Mouse (Mus musculus): ENCODE data around the gene Tmem109. TPM values are rescaled to one million over a fixed set of nuclear protein-coding genes. Genes with fewer than 3 reads are reported as not detected.

The Tmem109 gene
- total RNA-seq, 4 experiments from 2014 or later, result 45.0 to 48.1 (median 45.5) TPM

GRCm38 (mm10) chr19:10842914-10843313 lies 38.9 kb downstream of the Tmem109 start:
- DNase-seq (ENCODE audit: low spot score in 2 of 2), result no peak

DNA sequence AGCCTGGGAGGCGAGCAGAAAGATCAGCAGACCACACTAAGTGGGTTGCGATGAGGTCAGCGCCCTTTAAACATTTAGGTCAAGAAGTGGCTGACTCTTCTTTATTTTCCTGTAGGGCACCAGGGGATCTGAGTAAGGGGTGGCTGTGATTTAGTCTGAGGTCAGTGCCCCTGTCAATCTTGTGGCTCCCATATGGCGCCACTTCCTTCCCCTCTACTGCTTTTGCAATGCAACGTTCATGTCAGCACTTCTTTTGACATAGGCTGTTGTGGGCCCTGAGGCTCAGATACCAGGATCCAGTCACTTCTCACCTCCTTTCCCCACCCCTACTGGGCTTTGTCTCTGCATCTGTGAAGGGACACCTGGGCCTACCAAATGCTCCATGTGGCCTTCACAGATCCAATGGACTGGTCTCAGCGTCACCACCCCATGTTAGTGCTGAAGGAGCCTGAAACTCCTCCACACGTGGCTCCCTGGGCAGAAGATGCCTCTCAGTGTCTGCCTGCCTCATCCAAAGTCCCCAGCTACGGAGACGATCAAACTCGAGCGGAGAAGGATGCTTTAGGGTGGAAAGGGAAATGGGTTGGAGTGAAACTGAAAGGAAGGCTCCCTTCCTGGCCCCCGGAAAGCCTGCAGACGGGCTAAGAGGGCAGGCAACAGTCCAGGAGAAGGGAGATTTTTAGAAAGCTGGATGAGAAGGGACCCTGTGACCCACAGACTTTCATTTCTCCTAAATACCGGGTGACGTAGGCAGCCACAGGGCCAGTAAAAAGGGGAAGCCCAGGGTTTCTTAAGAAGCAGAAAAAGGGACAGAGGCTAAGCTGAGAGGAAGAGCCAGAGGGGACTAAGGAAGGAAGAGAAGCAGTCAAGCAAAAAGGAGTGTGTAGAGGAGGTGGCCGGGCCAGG lies 39.8 kb downstream of the Tmem109 start:
- no peak for DNase-seq (ENCODE audit: low spot score in 2 of 2)

DNA sequence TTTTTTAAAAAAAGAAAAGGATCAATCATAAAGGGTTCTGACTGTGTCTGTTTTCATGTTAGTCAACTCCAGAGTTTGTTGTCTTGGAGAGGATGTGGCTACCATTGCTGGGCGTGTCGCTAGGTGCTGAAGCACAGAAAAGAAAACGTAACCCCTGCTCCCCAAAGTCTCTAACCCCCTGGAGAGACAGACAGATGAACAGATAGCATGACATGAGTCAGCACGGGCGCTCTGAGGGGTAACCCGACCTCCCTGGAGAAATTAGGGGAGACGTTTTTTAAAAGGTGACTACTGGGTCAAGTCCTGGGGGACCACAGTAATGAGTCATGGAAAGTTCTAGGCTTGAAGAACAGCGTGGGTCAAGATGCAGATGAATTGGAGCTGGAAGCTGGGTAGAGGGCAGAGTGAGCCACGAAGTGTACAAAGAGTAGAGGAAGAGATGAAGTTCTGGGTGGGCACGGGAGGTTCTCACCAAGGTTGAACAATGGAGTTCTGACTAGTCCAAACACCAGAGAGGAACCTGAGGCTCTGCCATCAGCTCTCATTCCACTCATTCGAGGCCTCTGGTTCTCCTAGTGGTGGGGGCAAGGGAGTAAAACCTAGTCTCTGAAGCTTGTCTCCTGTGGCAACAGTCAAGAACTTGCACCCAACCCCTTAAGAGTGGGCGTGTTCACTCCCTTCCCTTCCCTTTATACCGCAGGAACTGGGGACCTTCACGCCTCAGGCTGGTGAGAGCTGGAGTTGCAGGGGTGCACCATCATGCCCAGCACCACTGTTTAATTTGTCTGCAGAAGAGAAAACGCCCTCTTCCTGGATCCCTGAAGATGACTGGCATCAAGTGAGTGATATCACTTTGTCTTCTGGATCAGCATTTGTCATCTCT lies 42.5 kb downstream of the Tmem109 start, which contains the start of gene Slc15a3:
Gene Slc15a3 (plus strand): TSS at position 718 of the 883 bp plus-strand sequence.
- no peak for DNase-seq (ENCODE audit: low spot score in 2 of 2)

GRCm38 (mm10) chr19:10835671-10836070 lies 46.1 kb downstream of the Tmem109 start:
- DNase-seq (ENCODE audit: low spot score in 2 of 2), result no peak

- no peak for DNase-seq (ENCODE audit: low spot score in 2 of 2)
Measured at GRCm38 (mm10) chr19:10833611-10834010, 48.2 kb downstream of the Tmem109 start.

DNA sequence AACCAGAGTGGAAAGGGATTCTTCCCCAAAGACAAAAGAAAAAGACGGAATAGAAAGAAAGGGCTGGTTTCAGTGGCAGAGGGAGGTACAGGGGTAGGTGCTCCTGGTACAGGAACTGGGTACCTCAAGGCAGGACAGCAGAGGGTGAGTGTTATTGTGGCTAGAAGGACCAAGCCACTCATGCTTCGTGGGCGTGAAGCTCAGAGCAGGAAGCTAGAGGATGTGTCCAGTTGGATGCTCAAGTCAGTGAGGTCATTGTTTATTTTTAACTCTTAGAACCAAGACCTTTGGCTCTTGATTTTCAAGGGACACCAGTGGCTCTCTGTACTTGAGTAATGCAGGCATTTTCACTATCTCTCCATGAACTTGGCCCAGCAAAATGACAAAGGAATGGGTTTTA lies 49.8 kb downstream of the Tmem109 start:
- DNase-seq (ENCODE audit: low spot score in 2 of 2), result no peak

DNA sequence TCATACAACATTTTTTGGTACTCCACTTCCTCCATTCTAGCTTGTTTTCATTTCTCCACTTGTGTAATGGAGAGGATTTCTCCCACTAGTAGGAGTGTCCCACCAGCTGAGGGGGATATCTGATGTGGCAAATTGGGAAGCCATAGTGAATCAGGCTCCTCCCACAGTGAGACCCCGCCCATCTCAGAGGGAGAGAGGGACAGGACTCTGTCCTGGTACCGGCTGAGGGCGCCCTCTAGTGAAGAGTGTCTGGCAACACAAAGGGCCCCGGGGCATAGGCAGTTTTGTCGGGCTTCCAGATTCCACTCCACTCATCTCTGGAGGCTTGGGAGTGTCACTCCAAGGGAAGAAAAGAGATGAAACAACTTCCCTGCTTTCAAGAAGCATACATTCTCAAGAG lies 50.4 kb downstream of the Tmem109 start:
- DNase-seq (ENCODE audit: low spot score in 2 of 2), result no peak

DNA sequence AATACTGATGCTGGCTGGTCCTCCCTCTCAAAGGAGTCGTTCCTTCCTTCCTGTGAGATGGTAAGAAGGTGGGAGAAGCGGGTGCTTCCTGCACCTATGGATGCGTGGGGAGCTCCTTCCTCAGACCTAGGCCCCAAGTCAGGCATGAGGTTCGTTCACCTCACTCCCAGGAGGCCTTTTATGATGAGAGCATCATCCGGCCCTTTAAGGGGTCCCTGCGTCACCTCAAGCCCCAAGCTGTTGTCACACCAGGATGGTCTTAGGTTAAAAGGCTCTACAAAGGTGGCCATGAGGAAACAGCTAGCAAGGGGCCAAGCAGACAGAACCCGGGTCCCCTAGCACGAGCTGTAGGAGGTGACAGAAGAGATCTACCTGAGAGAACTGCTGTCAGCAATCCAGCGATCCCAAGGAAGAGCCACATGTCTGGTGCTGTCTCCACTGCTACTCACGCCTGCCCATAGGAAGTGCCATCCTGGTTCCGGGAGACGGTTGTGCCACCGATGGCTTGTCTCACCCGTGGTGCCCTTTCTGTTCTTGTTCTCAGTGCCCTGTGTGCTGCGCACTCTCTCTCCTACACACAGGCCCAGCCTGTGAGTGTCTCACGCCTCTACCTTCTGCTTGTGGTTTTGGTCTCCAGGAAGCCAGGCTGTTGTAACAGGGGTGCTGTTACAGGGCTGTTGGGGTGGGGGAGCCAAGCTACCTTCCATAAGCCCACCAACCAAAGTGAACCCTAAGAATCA lies 52.2 kb downstream of the Tmem109 start, which contains the start of gene Cd6:
Gene Cd6 (minus strand): TSS at position 623 of the 740 bp plus-strand sequence.
- DNase-seq (ENCODE audit: low spot score in 2 of 2), result no peak

DNA sequence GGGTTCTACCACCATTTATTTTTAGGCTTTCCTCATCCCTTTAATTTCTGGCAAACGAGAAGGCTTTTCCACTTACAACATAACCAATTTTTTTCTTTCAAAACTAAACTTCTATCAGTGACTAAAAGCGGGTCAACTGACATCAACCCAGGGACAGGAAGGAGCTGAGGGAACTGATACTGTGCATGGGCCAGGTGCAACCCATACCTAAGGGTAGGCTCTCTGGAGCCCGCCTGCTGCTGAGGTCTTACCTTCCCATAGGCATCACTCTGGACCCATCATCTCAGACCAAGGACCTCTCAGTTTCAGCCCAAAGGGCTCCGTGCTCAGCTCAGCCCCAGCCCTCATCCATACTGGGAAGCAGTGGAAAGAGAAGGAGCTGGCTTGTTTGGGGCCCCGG lies 53.5 kb downstream of the Tmem109 start:
- DNase-seq (ENCODE audit: low spot score in 2 of 2), result no peak

DNA sequence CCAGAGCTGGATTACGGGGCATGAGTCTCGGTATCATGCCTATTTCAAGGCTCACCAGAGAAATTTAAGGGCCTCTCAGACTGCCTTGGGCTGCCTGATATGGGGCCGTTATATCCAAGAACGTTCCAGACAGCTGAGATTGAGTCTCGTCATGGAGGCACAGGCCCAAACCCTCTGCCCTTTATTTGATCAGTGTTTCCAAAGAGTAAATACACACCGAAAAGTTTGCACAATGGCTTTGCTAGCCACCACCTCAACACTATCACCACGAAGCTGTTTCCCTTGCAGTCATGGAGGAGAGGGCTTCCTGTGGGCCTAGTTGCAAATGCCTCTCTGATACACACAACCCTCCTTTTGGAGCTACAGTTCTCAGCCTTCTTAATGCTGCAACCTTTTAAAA lies 57.7 kb downstream of the Tmem109 start:
- DNase-seq (ENCODE audit: low spot score in 2 of 2), result no peak

- DNase-seq (ENCODE audit: low spot score in 2 of 2), result no peak
Measured at GRCm38 (mm10) chr19:10822534-10822933, 59.3 kb downstream of the Tmem109 start.

- DNase-seq (ENCODE audit: low spot score in 2 of 2), result no peak
Measured at GRCm38 (mm10) chr19:10821319-10821718, 60.5 kb downstream of the Tmem109 start.

Other genes starting within 250 kb of the Tmem109 start
- gene Vwce, start 247.8 kb downstream of the Tmem109 start, total RNA-seq (2022), result under 1 TPM; 0.39 to 0.77 (median 0.47) TPM
- gene Pga5, start 203.9 kb downstream of the Tmem109 start, total RNA-seq (2022), result not detected
- 10 to 100 TPM; 17.8 to 23.9 (median 20.9) TPM for gene Vps37c, start 193.3 kb downstream of the Tmem109 start, total RNA-seq (2022)
- under 1 TPM; 0.13 to 0.51 (median 0.43) TPM for gene Cd5, start 143.0 kb downstream of the Tmem109 start, total RNA-seq (2022)
- 1 to 10 TPM; 1.5 to 4.1 (median 2.2) TPM for gene Cd6, start 51.9 kb downstream of the Tmem109 start, total RNA-seq (2022)
- 10 to 100 TPM in 1 of 4 experiments, 1 to 10 TPM in 3; 1.2 to 11.7 (median 3.9) TPM for gene Slc15a3, start 42.3 kb downstream of the Tmem109 start, total RNA-seq (2022)
- gene Tmem132a, start 12.1 kb downstream of the Tmem109 start, total RNA-seq (2022), result 100 to 1,000 TPM; 218 to 239 (median 228) TPM
- gene Prpf19, start 13.2 kb upstream of the Tmem109 start, total RNA-seq (2022), result 100 to 1,000 TPM; 196 to 220 (median 207) TPM
- 1 to 10 TPM in 1 of 4 experiments, under 1 TPM in 1, not detected in 2; 0.19 to 1.5 TPM for gene Zp1, start 38.6 kb upstream of the Tmem109 start, total RNA-seq (2022)
- under 1 TPM in 2 of 4 experiments, not detected in 2; 0.17 to 0.19 TPM for gene Ptgdr2, start 55.2 kb upstream of the Tmem109 start, total RNA-seq (2022)
- 1 to 10 TPM; 7.2 to 8.2 (median 7.7) TPM for gene Ccdc86, start 67.3 kb upstream of the Tmem109 start, total RNA-seq (2022)
- gene Ms4a10, start 92.7 kb upstream of the Tmem109 start, total RNA-seq (2022), result not detected
- gene Ms4a15, start 111.2 kb upstream of the Tmem109 start, total RNA-seq (2022), result 1 to 10 TPM in 1 of 4 experiments, not detected in 3; 1.1 TPM
- not detected for gene Ms4a18, start 136.0 kb upstream of the Tmem109 start, total RNA-seq (2022)
- under 1 TPM in 1 of 4 experiments, not detected in 3; 0.46 TPM for gene Ms4a8a, start 199.1 kb upstream of the Tmem109 start, total RNA-seq (2022)
- not detected for gene 1700017D01Rik, start 248.9 kb upstream of the Tmem109 start, total RNA-seq (2022)

All from left cerebral cortex, adult 8-10 months (tissue).